Mouse (Mus musculus) Patski (cell line): ENCODE data around the gene Apopt1. TPM values are rescaled to one million over a fixed set of nuclear protein-coding genes. Genes with fewer than 3 reads are reported as not detected.
"Not testable (repeated sequence)": the region's sequence is repeated elsewhere in the genome, so short reads cannot be mapped to it uniquely, and the experiment has no call there.

Experiments
- ATAC-seq: fragments of 100-300 bp; one replicate; pipeline ENCODE4 v1.8.0; 2021
- CTCF ChIA-PET: fragments of 350-600 bp; sonication (Branson Sonifier 250); formaldehyde crosslinking; loops from one replicate; lab custom pipeline; 2022; ENCODE audit warnings: inconsistent platforms; lab: Charles Lee
- POLR2A ChIA-PET: fragments of 350-600 bp; sonication (Branson Sonifier 250); formaldehyde crosslinking; loops from one replicate; lab custom pipeline; 2022; ENCODE audit warnings: antibody characterized with exemption, inconsistent platforms; lab: Charles Lee
- DNase-seq: peaks from one replicate; pipeline ENCODE4 v3.0.0-alpha.2; 2011; ENCODE audit warnings: low read depth, low spot score
- H3K27me3 ChIP-seq: fragments of 371-371 bp; one replicate; pipeline ENCODE4 v1.5.1; 2021
- CTCF ChIP-seq: fragments of 100-300 bp; IDR thresholded peaks from one replicate; pipeline ENCODE4 v1.5.1; 2021
- in situ Hi-C: fragments of 300-500 bp; cut with MboI; formaldehyde crosslinking; loops from 3 replicates; pipeline ENCODE4 v1.11.1; 2018; ENCODE audit warnings: low pct_unique_long_range_greater_than_20kb, mixed read lengths
- polyA plus RNA-seq: library from polyadenylated mRNA; unstranded; gene quantifications from one replicate; pipeline ENCODE4 v1.2.3, GENCODE M21; 2021

Apopt1 gene
- polyA plus RNA-seq, 1 experiment from 2014 or later: 36.7 TPM

GRCm38 (mm10) chr12:111704609-111705008, 8.5 kb upstream of the Apopt1 start:
- no peak for TF ChIP-seq CTCF
- DNase-seq: peak; percentile 85
- ChIA-PET CTCF (interaction anchor here (1.4 to 1.9 kb wide), 2 partner anchors 9 to 36 kb away, joined by 6 to 11 read pairs; no protein-coding TSS in a partner anchor), POLR2A (interaction anchor here (1.3 kb wide), 1 partner anchor 15 kb away, joined by 3 read pairs; no protein-coding TSS in a partner anchor)
- no peaks in the 10 kb centered on the region for H3K27me3 ChIP-seq
- in situ Hi-C loops: no loop called here
- ATAC-seq: peak; percentile 90

GRCm38 (mm10) chr12:111705186-111705973, 7.7 kb upstream of the Apopt1 start:
- CTCF ChIA-PET: interaction anchor here (0.9 to 1.9 kb wide), 4 partner anchors 10 to 37 kb away, joined by 3 to 11 read pairs (median 4); partner anchors contain the start of gene Trmt61a
- TF ChIP-seq CTCF: no peak
- DNase-seq: no peak
- POLR2A ChIA-PET: interaction anchor here (0.6 to 1.3 kb wide), 2 partner anchors 15 to 215 kb away, joined by 3 read pairs; no protein-coding TSS in a partner anchor
- peak; percentile 70 for ATAC-seq
- H3K27me3 ChIP-seq: no peaks in the 10 kb centered on the region
- in situ Hi-C loops: no loop called here

- CTCF ChIA-PET: interaction anchor here (2.6 kb wide), 1 partner anchor 40 kb away, joined by 8 read pairs; no protein-coding TSS in a partner anchor
- no peaks in the 10 kb centered on the region for H3K27me3 ChIP-seq
- TF ChIP-seq CTCF: no peak
- ATAC-seq: no peak
- in situ Hi-C loops: no loop called here
- POLR2A ChIA-PET: interaction anchor here (1.9 kb wide), 1 partner anchor 13 kb away, joined by 4 read pairs; no protein-coding TSS in a partner anchor
- DNase-seq: no peak
These were observed 4.9 kb upstream of the Apopt1 start for GRCm38 (mm10) chr12:111708181-111708580.

GRCm38 (mm10) chr12:111710091-111710490, 3.0 kb upstream of the Apopt1 start:
- DNase-seq (no peak), ATAC-seq (no peak)
- TF ChIP-seq CTCF: no peak
- CTCF ChIA-PET: no interaction called here
- no peaks in the 10 kb centered on the region for H3K27me3 ChIP-seq
- POLR2A ChIA-PET: no interaction called here
- in situ Hi-C loops: no loop called here

GRCm38 (mm10) chr12:111712476-111712875, 585 bp upstream of the Apopt1 start:
- TF ChIP-seq CTCF: no peak
- POLR2A ChIA-PET: interaction anchor here (0.7 to 1.1 kb wide), 4 partner anchors 13 to 46 kb away, joined by 3 to 4 read pairs (median 3); no protein-coding TSS in a partner anchor
- DNase-seq: no peak
- no peak for ATAC-seq
- in situ Hi-C loops: no loop called here
- no peaks in the 10 kb centered on the region for H3K27me3 ChIP-seq
- CTCF ChIA-PET: interaction anchor here (0.9 kb wide), 1 partner anchor 16 kb away, joined by 3 read pairs; no protein-coding TSS in a partner anchor

- POLR2A ChIA-PET, in situ Hi-C loops, CTCF ChIA-PET, DNase-seq, H3K27me3 ChIP-seq, ATAC-seq: not testable (repeated sequence)
These were observed 819 bp downstream of the Apopt1 start for GRCm38 (mm10) chr12:111713880-111714279.

- DNase-seq (no peak), ATAC-seq (no peak)
- in situ Hi-C loops: no loop called here
- POLR2A ChIA-PET: no interaction called here
- no peak for TF ChIP-seq CTCF
- no peaks in the 10 kb centered on the region for H3K27me3 ChIP-seq
- CTCF ChIA-PET: no interaction called here
These were observed 3.4 kb downstream of the Apopt1 start for GRCm38 (mm10) chr12:111716505-111716904.

GRCm38 (mm10) chr12:111718656-111719055, 5.6 kb downstream of the Apopt1 start:
- no peak for TF ChIP-seq CTCF
- DNase-seq: no peak
- ATAC-seq: no peak
- H3K27me3 ChIP-seq: no peaks in the 10 kb centered on the region
- POLR2A ChIA-PET: no interaction called here
- CTCF ChIA-PET: no interaction called here
- in situ Hi-C loops: no loop called here

- H3K27me3 ChIP-seq: no peaks in the 10 kb centered on the region
- TF ChIP-seq CTCF: no peak
- ChIA-PET CTCF (no interaction called here), POLR2A (interaction anchor here (1.4 kb wide), 1 partner anchor 15 kb away, joined by 3 read pairs; no protein-coding TSS in a partner anchor)
- DNase-seq (no peak), ATAC-seq (no peak)
- in situ Hi-C loops: no loop called here
These were observed 7.2 kb downstream of the Apopt1 start for GRCm38 (mm10) chr12:111720222-111720621.

- in situ Hi-C loops: no loop called here
- POLR2A ChIA-PET: interaction anchor here (1.3 kb wide), 1 partner anchor 9 kb away, joined by 4 read pairs; no protein-coding TSS in a partner anchor
- DNase-seq (no peak), ATAC-seq (no peak)
- peak; percentile 63 for TF ChIP-seq CTCF
- CTCF ChIA-PET: no interaction called here
- H3K27me3 ChIP-seq: no peaks in the 10 kb centered on the region
These were observed 9.6 kb downstream of the Apopt1 start for GRCm38 (mm10) chr12:111722654-111723053.
